Mouse (Mus musculus) stomach, embryonic 16.5 days (tissue): ENCODE measurements around the gene Gm10037. TPM values are rescaled to one million over a fixed set of nuclear protein-coding genes. Genes with fewer than 3 reads are reported as not detected.
"Not testable (repeated sequence)": the region's sequence is repeated elsewhere in the genome, so short reads cannot be mapped to it uniquely, and the experiment has no call there.

Experiments
- ATAC-seq: fragments of 200-750 bp; cut with Nextera tagmentation; 2 replicates; pipeline ENCODE4 v1.8.0; 2017; ENCODE audit warnings: moderate number of reproducible peaks, moderate TSS enrichment; ENCODE audit not compliant: insufficient read depth, low FRiP score
- H3K27ac ChIP-seq: fragments of 300-500 bp; sonication (generic); 2 replicates; pipeline ENCODE4 v1.5.1; 2014; ENCODE audit warnings: low read length
- H3K27me3 ChIP-seq: fragments of 300-500 bp; sonication (generic); 2 replicates; pipeline ENCODE4 v1.6.1; 2014; ENCODE audit warnings: low read length, control low read depth, mixed read lengths; ENCODE audit not compliant: control insufficient read depth, insufficient read depth
- H3K36me3 ChIP-seq: fragments of 300-500 bp; sonication (generic); 2 replicates; pipeline ENCODE4 v1.6.1; 2014; ENCODE audit warnings: low read length; ENCODE audit not compliant: control insufficient read depth, insufficient read depth
- H3K4me1 ChIP-seq: fragments of 300-500 bp; sonication (generic); 2 replicates; pipeline ENCODE4 v1.6.1; 2014; ENCODE audit warnings: low read length, control low read depth, mixed read lengths; ENCODE audit not compliant: control insufficient read depth, insufficient read depth
- H3K4me2 ChIP-seq: fragments of 300-500 bp; sonication (generic); 2 replicates; pipeline ENCODE4 v1.6.1; 2014; ENCODE audit warnings: low read depth, low read length, mixed read lengths
- H3K4me3 ChIP-seq: fragments of 300-500 bp; sonication (generic); replicated peaks from 2 replicates; pipeline ENCODE4 v1.5.1; 2014; ENCODE audit warnings: mild to moderate bottlenecking, low read length
- H3K9ac ChIP-seq: fragments of 300-500 bp; sonication (generic); 2 replicates; pipeline ENCODE4 v1.6.1; 2014; ENCODE audit warnings: low read length
- H3K9me3 ChIP-seq: fragments of 300-500 bp; sonication (generic); replicated peaks from 2 replicates; pipeline ENCODE4 v1.6.1; 2016; ENCODE audit warnings: low read length, control low read depth; ENCODE audit not compliant: control insufficient read depth
- WGBS: fragments of 180-500 bp; shearing (Covaris S2); extraction: QIAGEN DNeasy Blood & Tissue Kit; methylation state at CpG from one replicate; pipeline ENCODE4 v1.1.7; 2014; 5-methylcytosine and 5-hydroxymethylcytosine counted together
- polyA plus RNA-seq: library from polyadenylated mRNA; unstranded; fragments of >200 nt; fragmentation: Nextera tagmentation; extraction: Ambion mirVana; gene quantifications from 2 replicates; pipeline ENCODE4 v1.2.1, GENCODE M21; 2015

Gene Gm10037
- polyA plus RNA-seq, 1 experiment from 2014 or later: 3.0 TPM

GRCm38 (mm10) chr13:67833137-67833536 is 2.2 kb downstream of the Gm10037 start:
- not testable (repeated sequence) for H3K27ac ChIP-seq, H3K27me3 ChIP-seq, H3K9me3 ChIP-seq, H3K4me1 ChIP-seq, H3K4me3 ChIP-seq, H3K9ac ChIP-seq, ATAC-seq, H3K36me3 ChIP-seq, H3K4me2 ChIP-seq

- Histone ChIP-seq H3K4me3 (peak overlapping the region; percentile 43), H3K9ac (peak overlapping the region; percentile 74), H3K9me3 (no peaks in the 10 kb centered on the region), H3K27me3 (no peaks in the 10 kb centered on the region), H3K27ac (no peak overlapping the region), H3K36me3 (no peaks in the 10 kb centered on the region), H3K4me1 (peaks cover 6% of the 10 kb centered on the region; the same call in 1 of the 2 replicates), H3K4me2 (peak overlapping the region; percentile 59)
- ATAC-seq: no peak
- 41% methylated on average over 6 of the region's 6 CpGs for WGBS
Observed at GRCm38 (mm10) chr13:67843775-67844118, 12.8 kb downstream of the Gm10037 start.

- no peaks in the 10 kb centered on the region for H3K36me3 ChIP-seq
- no peaks in the 10 kb centered on the region for H3K9me3 ChIP-seq
- ATAC-seq: no peak
- H3K27ac ChIP-seq: no peak overlapping the region
- H3K9ac ChIP-seq: peak overlapping the region; percentile 74
- H3K4me2 ChIP-seq: peak overlapping the region; percentile 59
- WGBS: under 1% methylated on average over 14 of the region's 19 CpGs
- peaks cover 6% of the 10 kb centered on the region; the same call in 1 of the 2 replicates for H3K4me1 ChIP-seq
- H3K4me3 ChIP-seq: peak overlapping the region; percentile 43
- H3K27me3 ChIP-seq: no peaks in the 10 kb centered on the region
Observed at GRCm38 (mm10) chr13:67844119-67844852, 13.4 kb downstream of the Gm10037 start.

DNA sequence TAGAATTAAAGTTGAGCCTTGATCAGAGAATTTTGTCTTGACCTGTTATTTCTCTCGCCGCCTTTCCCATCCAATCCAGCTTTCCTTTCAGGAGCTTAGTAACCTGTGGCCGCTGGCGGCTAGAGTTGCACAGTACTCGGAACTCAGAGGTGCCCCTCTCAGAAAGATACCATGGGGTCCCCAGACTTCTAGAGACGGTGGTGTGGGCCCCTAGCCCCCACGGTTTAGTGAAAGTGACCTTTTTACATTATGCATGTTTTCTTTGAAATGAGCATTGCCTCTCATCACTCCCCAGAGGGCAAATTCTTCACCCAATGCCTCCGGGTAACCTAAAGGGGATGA is 13.9 kb downstream of the Gm10037 start:
- Histone ChIP-seq H3K4me1 (peaks cover 6% of the 10 kb centered on the region; the same call in 1 of the 2 replicates), H3K4me2 (peak overlapping the region; percentile 59), H3K9me3 (no peaks in the 10 kb centered on the region), H3K9ac (peak overlapping the region; percentile 74), H3K36me3 (no peaks in the 10 kb centered on the region), H3K27me3 (no peaks in the 10 kb centered on the region), H3K27ac (no peak overlapping the region), H3K4me3 (peak overlapping the region; percentile 43)
- ATAC-seq: no peak; the same call in 1 of the 2 replicates
- WGBS: 23% methylated on average over 8 of the region's 8 CpGs

GRCm38 (mm10) chr13:67850361-67850760 is 19.5 kb downstream of the Gm10037 start:
- H3K36me3 ChIP-seq: no peaks in the 10 kb centered on the region
- ATAC-seq: no peak
- H3K9me3 ChIP-seq: no peaks in the 10 kb centered on the region
- no peak overlapping the region for H3K27ac ChIP-seq
- no peak overlapping the region for H3K4me3 ChIP-seq
- no peaks in the 10 kb centered on the region for H3K4me1 ChIP-seq
- WGBS: 68% methylated on average over 3 of the region's 3 CpGs
- H3K27me3 ChIP-seq: no peaks in the 10 kb centered on the region
- no peak overlapping the region for H3K9ac ChIP-seq
- H3K4me2 ChIP-seq: no peak overlapping the region

GRCm38 (mm10) chr13:67853130-67853529 is 22.2 kb downstream of the Gm10037 start:
- ATAC-seq: no peak
- H3K9me3 ChIP-seq: no peaks in the 10 kb centered on the region
- WGBS: 73% methylated on average over 6 of the region's 6 CpGs

GRCm38 (mm10) chr13:67853983-67854382 is 23.1 kb downstream of the Gm10037 start:
- Histone ChIP-seq H3K36me3 (no peaks in the 10 kb centered on the region), H3K4me2 (no peak overlapping the region), H3K27ac (no peak overlapping the region), H3K4me3 (no peak overlapping the region), H3K4me1 (no peaks in the 10 kb centered on the region), H3K27me3 (no peaks in the 10 kb centered on the region), H3K9ac (no peak overlapping the region), H3K9me3 (no peaks in the 10 kb centered on the region)
- WGBS: 76% methylated on average over 2 of the region's 2 CpGs
- ATAC-seq: no peak

More at GRCm38 (mm10) chr13:67853130-67853529, 22.2 kb downstream of the Gm10037 start:
- H3K4me3 ChIP-seq: no peak overlapping the region
- H3K4me2 ChIP-seq: no peak overlapping the region
- no peak overlapping the region for H3K27ac ChIP-seq
- H3K4me1 ChIP-seq: no peaks in the 10 kb centered on the region
- no peaks in the 10 kb centered on the region for H3K36me3 ChIP-seq
- no peaks in the 10 kb centered on the region for H3K27me3 ChIP-seq
- no peak overlapping the region for H3K9ac ChIP-seq

GRCm38 (mm10) chr13:67857317-67857716 is 26.4 kb downstream of the Gm10037 start:
- no peaks in the 10 kb centered on the region for H3K36me3 ChIP-seq
- H3K4me1 ChIP-seq: no peaks in the 10 kb centered on the region
- no peak overlapping the region for H3K27ac ChIP-seq
- no peak for ATAC-seq
- H3K9ac ChIP-seq: no peak overlapping the region
- WGBS: 13% methylated on average over 1 of the region's 1 CpGs
- H3K9me3 ChIP-seq: no peaks in the 10 kb centered on the region
- no peak overlapping the region for H3K4me2 ChIP-seq
- no peaks in the 10 kb centered on the region for H3K27me3 ChIP-seq
- no peak overlapping the region for H3K4me3 ChIP-seq

GRCm38 (mm10) chr13:67862508-67862907 is 31.6 kb downstream of the Gm10037 start:
- H3K4me3 ChIP-seq: no peak overlapping the region
- no peak overlapping the region for H3K4me2 ChIP-seq
- H3K4me1 ChIP-seq: no peaks in the 10 kb centered on the region
- no peaks in the 10 kb centered on the region for H3K36me3 ChIP-seq
- H3K27ac ChIP-seq: no peak overlapping the region
- no peak overlapping the region for H3K9ac ChIP-seq
- H3K27me3 ChIP-seq: no peaks in the 10 kb centered on the region
- 75% methylated on average over 9 of the region's 9 CpGs for WGBS
- no peaks in the 10 kb centered on the region for H3K9me3 ChIP-seq
- ATAC-seq: no peak
